Mouse (Mus musculus): ENCODE measurements around the gene Gm49336.

Gene Gm49336

DNA sequence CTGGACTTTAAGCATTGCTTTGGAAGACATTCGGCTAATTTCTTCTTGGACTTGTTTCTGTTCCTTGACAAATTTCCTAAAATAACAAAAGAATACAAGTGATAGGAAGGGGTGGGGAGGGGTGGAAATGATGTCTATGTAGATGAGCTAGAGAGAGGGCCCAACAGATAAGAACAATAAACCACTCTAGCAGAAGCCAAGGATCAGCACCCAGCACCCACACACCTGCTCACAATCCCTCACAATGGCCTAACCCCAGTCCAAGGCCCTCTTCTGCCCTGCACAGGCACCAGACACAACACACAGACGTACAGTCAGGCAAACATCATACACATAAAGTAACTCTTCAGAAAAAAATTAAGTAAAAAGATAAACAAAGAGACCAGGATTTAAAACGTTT is 12.8 kb downstream of the Gm49336 start:
- DNase-seq (ENCODE audit: low spot score): no peak

DNA sequence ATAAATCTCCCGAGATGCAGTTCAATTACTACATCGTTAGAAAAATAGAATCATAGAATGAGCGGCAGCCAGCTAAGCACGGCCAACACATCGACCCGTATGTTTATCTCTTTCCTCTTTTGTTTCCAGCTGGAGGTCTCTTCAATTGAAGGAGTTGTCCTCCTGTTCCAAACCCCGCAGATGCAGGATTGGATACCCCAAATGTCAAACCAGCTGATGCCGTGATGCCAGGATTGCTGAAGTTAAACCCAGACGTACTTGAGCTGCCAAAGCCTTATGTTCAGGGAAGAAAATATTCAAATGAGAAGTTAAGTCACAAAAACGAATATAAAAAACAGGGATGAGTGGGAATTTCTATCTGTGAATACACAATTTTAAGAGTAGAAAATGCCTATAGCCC is 31.4 kb downstream of the Gm49336 start:
- no peak for DNase-seq (ENCODE audit: low spot score)

DNA sequence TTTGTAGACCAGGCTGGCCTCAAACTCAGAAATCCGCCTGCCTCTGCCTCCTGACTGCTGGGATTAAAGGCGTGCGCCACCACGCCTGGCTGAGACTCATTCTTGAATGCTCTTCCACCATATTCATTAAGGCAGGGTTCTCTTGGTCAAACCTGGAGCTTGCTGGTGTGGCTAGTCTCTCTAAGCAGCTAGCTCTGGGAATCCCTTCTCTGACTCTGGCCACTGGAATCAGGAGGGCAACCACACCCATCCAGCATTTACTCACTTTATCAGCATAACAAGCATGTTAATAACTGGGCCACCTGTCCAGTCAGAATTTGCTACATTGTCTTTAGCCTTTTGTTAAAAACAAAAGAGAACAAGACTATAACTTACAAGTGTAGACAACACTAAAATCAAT is 33.7 kb downstream of the Gm49336 start:
- DNase-seq (ENCODE audit: low spot score): no peak

DNA sequence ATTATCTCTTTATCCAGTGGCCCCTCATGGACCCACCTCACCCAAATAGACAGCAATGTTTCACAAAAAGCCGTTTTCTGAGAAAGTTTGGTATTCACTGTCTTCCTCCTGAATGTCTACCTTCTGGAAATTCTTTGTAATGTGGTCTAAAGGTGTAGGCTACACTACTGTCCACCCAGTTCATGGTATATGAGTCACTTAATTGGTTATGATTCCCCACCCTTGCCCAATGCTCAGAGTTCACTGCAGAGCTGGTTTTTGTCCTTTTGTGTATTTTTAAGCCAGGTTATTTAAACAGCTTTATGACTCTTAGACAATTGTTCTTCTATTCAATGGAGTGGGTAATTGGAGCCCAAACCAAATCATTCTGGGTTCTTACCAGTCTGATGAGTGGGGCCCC is 35.2 kb downstream of the Gm49336 start:
- no peak for DNase-seq (ENCODE audit: low spot score)

DNA sequence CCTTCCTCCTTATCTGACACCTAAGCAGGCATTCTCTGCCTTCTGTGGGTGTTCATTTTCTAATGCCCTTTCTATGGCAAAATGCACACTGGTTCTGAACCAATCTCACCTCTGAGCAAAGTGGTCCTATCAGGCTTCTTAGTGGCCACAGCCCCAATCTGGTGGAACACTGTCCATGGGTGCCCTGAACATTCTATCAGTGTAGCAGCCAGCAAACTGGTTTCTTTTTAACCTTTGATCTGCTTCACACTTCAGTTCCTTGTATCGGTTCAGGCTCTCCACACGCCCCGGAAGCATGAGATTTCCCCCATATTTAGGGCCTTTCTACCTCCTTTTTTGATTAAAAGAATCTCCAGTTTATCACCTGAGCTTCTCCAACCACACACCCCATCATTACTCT is 36.3 kb downstream of the Gm49336 start:
- no peak for DNase-seq (ENCODE audit: low spot score)

DNA sequence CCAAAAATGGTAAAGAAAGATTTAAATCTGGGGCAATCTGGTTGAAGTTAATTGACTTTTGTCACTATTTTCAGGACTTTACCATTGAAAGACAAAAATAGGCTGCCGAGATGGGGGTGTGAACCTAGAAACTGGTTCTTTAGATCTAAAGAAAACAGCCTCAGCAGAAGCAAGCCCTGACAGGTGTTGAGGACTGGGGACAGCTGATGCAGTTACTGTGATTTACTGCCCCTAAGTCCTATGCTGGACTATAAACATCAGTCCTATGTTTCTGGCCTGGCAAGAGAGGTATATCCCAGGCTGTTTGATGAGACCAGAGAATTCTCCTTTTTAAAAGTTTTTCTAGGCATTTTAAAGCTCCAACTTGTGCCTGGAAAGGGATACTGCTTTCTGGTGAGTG is 37.3 kb downstream of the Gm49336 start:
- no peak for DNase-seq (ENCODE audit: low spot score)

DNA sequence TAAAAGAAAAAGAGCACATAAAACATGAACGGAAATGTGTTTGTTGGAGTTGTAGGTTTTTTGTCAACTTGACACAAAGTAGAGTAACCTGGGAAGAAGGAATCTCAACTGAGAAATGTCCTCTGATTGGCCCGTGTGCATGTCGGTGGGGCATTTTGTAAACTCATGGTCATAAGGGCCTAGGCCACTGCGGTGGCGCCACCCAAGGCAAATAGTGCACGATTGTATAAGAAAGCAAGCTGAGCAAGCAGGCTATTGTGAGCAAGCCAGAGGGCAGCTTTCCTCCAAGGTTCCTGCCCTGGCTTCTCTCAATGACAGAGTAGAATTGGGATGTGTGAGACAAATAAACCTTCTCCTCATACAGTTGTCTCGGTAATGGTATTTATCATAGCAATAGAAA is 42.1 kb downstream of the Gm49336 start:
- no peak for DNase-seq (ENCODE audit: low spot score)

DNA sequence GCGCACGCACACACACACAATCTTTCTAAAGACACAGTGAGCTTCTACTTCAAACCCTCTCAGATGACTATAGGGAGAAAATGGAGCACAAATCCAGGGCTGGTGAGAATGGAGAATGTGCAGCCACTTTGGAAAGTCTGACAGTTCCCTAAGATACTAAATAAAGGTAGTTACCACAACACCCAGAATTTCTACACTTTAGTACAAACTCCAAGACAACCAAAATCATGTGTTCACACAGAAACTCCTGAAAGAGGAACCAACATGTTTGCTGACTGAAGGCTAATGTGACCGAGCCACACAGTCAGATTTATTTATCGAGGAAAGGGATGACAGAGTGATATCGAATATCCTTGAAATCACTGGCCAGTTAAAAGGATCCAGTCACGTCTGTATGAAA is 46.3 kb downstream of the Gm49336 start:
- no peak for DNase-seq (ENCODE audit: low spot score)

DNA sequence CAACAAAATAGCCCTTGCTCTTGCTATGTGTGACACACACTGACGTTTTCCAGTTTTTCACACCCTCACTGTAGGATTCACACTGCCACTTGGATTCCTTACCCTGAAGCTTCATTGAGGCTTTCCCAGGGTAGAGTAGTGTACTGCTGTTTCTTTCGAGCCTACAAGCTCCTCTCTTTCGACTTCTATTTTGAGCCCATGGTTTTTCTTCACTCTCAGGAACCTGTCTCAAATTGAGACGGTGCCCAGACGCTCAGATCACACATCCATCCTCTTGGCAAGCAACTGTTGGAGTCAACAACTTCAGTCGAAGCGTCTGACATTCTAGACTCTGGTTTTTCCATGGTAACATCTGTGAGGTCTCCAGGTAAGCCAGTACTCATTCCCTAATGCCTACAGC is 54.4 kb downstream of the Gm49336 start, which contains the start of gene Atp8a2:
TSS of gene Atp8a2 (minus strand) at position 296 of the 400 bp plus-strand sequence.
- DNase-seq (ENCODE audit: low spot score): no peak

DNA sequence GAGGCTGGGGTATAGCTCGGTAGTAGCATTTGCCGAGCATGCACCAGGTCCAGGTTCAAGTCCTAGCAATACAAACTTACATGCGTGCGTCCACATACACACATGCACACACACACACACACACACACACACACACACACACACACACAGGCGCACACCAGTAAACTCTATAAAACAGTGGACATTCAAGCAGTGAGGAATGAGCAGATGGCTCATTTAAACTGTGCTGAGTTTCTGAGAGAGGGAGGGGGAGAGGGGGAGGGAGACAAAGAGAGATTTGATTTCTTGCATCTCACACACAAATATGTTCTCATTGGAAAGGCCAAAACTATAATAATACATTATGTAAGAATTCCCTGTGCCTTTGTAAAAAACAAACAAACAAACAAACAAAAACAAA is 55.3 kb downstream of the Gm49336 start:
- DNase-seq (ENCODE audit: low spot score): no peak

DNA sequence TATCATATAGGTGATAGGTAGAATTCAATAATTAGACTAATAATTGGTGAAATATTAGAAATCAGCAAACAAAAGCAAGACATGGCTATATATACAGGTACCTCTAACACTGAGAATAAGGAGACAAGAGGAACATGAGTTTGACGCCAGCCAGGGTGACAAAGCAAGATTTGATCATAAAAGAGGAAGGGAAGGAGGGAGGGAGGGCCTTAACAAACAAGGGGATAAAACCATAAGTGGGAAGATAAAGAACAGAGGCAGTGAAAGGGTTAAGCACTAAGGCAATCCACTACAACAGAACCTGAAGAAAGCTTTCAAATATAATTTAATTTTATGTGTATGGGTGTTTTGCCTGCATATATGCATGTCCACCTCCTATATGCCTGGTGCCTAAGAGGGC is 56.7 kb downstream of the Gm49336 start:
- no peak for DNase-seq (ENCODE audit: low spot score)

DNA sequence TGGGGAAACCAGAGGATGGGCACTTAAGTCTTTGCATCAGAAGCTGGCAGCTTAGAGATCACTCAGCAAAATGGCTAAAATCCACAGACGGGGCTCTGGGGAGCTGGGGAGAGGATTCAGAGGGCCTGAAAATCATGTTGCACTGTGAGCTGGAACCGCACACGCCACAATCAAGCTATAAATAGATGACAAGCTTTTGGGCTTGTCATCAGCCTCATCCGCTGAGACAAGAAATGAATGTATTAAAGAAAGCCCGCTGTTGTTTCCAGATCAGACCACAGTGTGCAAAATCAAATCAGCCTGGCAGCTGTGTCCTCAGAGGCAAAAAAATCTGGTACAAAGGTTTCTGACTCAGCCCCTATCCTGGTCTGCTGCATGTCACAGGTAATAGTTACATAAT is 61.5 kb downstream of the Gm49336 start:
- no peak for DNase-seq (ENCODE audit: low spot score)

DNA sequence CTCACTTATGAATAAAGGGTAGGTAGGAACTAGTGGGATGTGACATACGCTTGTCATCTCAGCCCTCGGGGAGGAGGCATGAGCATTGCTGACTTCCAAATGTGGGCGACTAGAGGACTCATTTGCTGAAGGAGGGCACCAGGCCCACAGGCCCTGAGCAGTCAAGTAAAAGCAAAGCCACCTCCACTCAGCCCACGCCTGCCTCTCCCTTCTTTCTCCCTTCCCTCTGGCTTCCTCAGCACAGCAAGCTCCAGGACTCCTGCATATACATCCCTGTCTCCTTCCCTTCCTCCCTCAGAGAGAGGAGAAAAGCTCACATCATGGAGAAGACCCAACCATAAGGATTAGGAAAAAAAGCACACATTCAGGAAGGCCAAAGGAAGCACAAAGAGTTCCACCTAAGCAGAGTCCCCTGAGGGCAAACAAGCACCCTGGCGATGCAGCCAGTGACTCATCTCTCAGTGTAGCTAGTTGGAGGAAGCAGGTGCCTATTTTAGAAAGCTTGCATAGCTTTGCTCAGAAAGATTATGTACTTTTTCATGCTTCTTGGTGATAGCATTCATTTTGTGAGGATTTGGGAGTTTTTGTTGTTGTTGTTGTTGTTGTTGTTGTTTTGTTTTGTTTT is 63.0 kb downstream of the Gm49336 start:
- DNase-seq (ENCODE audit: low spot score): no peak

DNA sequence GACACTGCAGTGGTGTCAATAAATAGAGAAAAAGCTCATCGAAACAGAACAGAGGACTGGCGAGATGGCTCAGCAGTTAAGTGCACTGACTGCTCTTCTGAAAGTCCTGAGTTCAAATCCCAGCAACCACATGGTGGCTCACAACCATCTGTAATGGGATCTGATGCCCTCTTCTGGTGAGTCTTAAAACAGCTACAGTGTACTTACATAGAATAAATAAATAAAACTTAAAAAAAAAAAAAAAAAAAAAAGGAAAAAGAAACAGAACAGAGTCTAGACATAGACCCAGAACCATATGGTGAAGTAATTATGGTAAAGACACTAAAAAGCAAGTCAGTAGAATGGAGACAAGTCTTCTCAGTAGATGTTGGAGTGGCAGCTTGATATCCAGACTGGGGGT is 70.0 kb downstream of the Gm49336 start:
- no peak for DNase-seq (ENCODE audit: low spot score)

DNA sequence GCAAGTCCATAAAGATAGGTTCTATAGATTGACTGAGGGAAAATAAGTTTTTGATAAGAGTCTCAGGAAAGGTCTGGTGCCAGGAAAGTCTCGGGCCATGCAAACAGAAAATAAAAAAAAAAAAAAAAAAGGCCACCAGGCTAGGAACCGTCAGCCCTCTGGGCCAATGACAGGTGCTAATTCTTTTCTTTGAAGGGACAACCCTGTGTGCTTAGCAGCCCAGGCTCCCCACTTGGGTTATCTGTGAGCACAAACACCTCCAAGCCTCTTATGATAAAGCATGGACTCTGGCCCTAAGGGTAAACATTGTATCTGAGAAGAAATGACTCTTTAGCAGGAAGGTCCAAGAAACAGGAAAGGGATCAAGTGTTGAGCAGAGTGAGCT is 72.7 kb downstream of the Gm49336 start:
- no peak for DNase-seq (ENCODE audit: low spot score)

DNA sequence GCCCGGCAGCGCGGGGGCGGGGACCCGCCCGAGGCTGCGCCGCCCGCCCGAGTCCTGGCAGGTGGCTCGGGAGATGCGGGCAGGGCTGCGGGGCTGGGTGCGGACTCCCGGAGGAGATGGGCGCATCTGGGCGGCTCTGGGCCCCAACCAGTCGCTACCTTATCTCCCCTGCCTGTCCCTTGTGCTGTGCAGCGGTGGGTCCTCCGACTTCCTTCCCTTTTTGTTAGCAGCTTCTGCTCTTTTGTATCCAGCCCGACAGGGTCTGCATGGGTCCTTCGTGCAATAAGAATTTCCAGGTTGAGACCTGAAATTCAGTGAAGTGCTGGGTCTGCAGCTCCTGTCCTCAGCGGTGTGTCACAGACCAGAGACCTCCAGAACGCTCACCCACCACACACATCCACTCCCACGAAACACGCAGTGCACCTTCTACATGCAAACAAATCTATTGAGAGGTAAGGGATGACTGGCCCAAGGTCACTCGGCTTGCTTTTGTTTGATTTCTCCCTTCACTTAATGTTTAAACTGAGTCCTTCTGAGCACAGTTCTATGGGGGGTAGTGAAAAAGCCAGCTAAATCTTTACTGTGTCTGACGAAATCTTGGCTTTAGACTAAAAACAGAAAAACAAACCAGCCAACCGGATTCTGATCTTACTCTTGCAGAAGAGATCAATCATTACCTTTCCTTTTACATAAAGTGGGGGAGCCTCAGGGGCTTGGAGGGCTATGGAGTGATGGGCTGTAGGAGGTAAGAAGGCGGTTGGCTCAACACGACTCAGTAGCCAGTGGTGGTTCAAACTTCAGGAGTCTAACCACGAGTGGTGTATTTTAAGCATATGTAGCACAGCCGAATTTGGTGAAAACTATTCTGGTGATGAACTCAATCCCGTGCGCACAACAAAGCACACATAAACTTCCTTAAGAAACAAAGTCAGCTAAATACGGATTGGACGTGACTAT is 73.4 kb downstream of the Gm49336 start:
- DNase-seq (ENCODE audit: low spot score): no peak

DNA sequence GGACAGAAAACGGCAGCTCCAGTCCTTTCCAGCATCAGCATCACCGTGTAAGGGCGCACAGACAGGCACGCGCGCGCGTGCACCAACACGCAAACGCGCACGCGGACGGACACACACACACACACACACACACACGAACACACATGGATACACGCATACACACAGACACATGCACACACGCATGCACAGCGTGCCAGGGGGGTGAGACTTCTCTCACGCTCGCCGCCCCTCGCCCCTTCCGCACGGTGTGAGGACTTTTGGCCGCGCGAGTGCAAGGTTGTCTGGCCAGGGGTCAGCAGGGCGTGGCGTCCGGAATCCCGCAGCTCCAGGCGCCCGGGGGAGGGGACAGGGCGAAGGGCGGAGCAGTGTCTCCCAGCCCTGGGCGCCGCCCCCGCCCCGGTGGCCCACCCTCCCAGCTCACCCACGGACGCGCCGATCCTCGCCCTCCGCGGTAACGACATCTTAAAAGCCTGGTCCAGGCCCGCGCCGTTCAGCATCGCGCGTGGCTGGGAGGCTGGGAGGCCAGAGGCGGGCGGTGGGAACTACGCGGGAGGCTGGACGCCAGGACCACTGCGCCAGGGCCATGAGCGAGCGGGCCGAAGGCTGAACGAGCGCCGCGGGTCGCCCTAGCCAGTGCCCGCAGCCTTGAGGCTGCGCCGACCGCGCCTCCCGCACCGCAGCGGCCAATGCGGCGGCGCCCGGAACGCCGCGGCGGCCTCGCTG is 74.3 kb downstream of the Gm49336 start:
- peak; percentile 13 for DNase-seq (ENCODE audit: low spot score)

DNA sequence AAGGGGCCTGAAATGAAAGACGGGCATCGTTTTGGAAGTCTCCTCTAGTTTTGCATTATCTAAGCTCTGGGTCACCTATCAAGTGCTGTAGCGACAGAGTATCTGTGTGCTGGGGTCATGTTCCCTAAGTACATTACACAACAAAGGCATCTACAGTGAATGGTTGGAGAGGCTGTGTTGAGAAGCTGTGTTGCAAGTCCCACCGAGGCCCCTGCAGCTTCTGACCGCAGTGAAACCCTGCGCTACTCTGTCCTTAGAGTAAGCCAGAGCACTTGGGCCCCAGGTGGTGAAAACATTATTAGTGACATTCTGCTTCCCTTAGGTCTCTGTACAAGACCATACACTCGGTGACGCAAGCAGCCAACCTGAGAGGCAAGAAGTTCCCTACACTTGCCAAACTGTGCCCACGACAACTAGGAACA is 74.8 kb downstream of the Gm49336 start:
- DNase-seq (ENCODE audit: low spot score): no peak

DNA sequence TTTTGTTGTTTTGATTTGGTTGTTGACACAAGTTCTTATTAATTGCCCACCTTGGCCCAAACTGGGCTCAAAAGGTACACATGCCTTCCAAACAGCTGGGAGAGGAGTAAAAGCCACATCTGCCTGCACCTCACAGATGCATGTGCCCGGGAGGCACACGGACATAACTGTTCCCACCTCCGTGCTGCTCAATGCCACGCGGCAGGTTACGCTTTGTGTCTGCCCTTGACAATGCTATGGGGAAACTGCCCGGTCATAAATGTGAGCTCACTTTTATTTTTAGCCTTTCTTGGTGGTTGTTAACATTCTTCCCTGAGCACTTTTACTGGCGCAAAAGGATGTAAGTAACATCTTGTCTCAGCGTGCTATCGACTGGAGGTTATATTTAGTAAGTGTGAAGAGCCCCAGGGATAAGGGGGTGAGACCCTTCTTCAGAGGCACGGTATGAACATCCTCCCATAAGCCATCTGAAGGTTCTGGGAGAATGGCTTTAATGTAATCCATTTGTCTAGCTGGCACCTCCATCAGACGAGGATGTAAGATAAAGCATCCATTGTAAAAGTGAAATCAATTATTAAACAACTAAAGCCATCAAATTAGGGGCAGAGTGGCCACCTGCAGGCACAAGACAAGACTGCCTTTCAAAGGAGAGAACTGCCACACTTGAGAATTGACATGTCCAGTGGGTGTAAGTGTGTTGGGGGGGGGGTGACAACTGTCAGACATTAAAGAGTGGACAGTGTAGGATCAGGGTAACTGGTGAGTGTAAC is 78.8 kb downstream of the Gm49336 start:
- no peak for DNase-seq (ENCODE audit: low spot score)

DNA sequence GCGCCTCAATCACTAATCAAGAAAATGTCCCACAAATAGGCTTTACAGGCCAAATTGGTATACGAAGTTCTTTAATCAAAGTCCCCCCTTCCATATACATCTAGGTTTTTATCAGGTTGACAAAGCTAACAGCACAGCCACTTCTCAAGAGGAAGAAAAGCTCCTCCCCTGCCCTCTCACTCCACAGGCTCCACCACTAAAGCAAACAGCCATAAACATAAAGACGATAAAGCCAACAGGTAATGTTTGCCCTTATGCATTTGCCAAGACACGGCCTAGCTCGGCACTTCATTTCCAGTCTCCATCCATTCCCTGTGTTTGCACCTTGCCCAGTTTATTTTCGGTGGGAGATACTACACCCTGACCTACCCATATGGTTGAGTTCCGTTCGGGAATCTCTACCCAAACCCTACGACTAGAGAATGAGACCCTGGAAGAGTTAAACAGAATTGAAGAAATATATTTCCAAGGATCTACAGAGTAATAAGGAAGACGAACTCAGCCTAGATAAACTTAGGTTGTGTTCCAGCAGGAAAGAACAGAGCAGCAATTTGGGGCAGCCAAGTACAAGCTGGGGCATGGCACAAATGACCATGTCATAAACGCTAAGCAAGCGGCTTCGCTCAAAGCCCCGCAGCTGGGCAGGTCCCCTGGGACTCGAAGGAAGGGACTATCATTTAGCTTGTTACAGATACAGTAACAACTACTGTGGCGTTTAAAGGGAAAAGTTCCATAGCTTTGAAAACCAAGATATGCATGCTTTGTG is 80.3 kb downstream of the Gm49336 start:
- DNase-seq (ENCODE audit: low spot score): no peak

DNA sequence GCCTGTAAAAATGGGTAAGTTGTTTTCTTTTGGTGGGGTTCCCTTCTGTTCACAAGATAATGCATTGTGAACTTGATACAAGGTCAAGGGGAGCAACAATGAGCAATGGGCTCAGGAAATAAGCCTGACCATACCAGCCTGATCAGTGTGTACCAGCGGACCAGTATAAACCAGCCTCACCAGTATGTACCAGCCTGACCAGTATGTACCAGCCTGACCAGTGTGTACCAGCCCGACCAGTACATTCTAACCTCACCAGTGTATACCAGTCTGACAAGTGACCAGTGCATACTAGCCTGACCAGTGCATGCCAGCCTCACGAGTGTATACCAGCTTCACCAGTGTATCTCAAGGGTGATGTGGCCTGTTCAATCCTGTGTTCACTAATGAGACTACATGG is 87.9 kb downstream of the Gm49336 start:
- DNase-seq (ENCODE audit: low spot score): no peak
